Mouse (Mus musculus) stomach, postnatal 0 days (tissue): ENCODE data around the gene Skp2. TPM values are rescaled to one million over a fixed set of nuclear protein-coding genes. Genes with fewer than 3 reads are reported as not detected.
A peak's percentile ranks its signal among the peaks of the same experiment; 100 is the strongest.

Experiments
- ATAC-seq: fragments of 200-750 bp; cut with Nextera tagmentation; 2 replicates; pipeline ENCODE4 v1.8.0; 2017; ENCODE audit not compliant: low FRiP score, low TSS enrichment
- DNase-seq: peaks from one replicate; pipeline ENCODE4 v3.0.0-alpha.2; 2016; ENCODE audit warnings: low spot score
- H3K27ac ChIP-seq: fragments of 300-500 bp; sonication (generic); replicated peaks from 2 replicates; pipeline ENCODE4 v1.5.1; 2014; ENCODE audit warnings: mild to moderate bottlenecking, control low read depth
- H3K27me3 ChIP-seq: fragments of 300-500 bp; sonication (generic); 2 replicates; pipeline ENCODE4 v1.6.1; 2014; ENCODE audit warnings: low read length; ENCODE audit not compliant: control insufficient read depth, insufficient read depth
- H3K36me3 ChIP-seq: fragments of 300-500 bp; sonication (generic); 2 replicates; pipeline ENCODE4 v1.6.1; 2014; ENCODE audit warnings: low read length, mixed read lengths; ENCODE audit not compliant: control insufficient read depth, insufficient read depth
- H3K4me1 ChIP-seq: fragments of 300-500 bp; sonication (generic); replicated peaks from 2 replicates; pipeline ENCODE4 v1.6.1; 2014; ENCODE audit warnings: antibody characterized with exemption; ENCODE audit not compliant: control insufficient read depth, insufficient read depth
- H3K4me2 ChIP-seq: fragments of 300-500 bp; sonication (generic); replicated peaks from 2 replicates; pipeline ENCODE4 v1.6.1; 2014; ENCODE audit warnings: low read depth, mild to moderate bottlenecking, control low read depth, moderate library complexity
- H3K4me3 ChIP-seq: fragments of 300-500 bp; sonication (generic); 2 replicates; pipeline ENCODE4 v1.5.1; 2014; ENCODE audit warnings: low read depth, low read length, control low read depth
- H3K9ac ChIP-seq: fragments of 300-500 bp; sonication (generic); 2 replicates; pipeline ENCODE4 v1.6.1; 2014; ENCODE audit warnings: mild to moderate bottlenecking, low read length, control low read depth, mixed read lengths
- H3K9me3 ChIP-seq: fragments of 300-500 bp; sonication (generic); 2 replicates; pipeline ENCODE4 v1.6.1; 2016; ENCODE audit warnings: low read length; ENCODE audit not compliant: control insufficient read depth
- CTCF ChIP-seq: IDR thresholded peaks from 2 replicates; pipeline ENCODE4 v1.5.1; 2016; ENCODE audit warnings: antibody characterized with exemption, low read depth, mild to moderate bottlenecking, moderate library complexity
- EP300 ChIP-seq: optimal IDR thresholded peaks from 2 replicates; pipeline ENCODE3; 2016; ENCODE audit warnings: antibody characterized with exemption
- WGBS: fragments of 180-500 bp; shearing (Covaris S2); extraction: QIAGEN DNeasy Blood & Tissue Kit; methylation state at CpG from one replicate; pipeline ENCODE4 v1.1.7; 2014; 5-methylcytosine and 5-hydroxymethylcytosine counted together
- polyA plus RNA-seq: library from polyadenylated mRNA; unstranded; fragments of >200 nt; fragmentation: Nextera tagmentation; extraction: Ambion mirVana; gene quantifications from 2 replicates; pipeline ENCODE4 v1.2.1, GENCODE M21; 2015

The Skp2 gene
- polyA plus RNA-seq, 1 experiment from 2014 or later: 9.7 TPM

DNA sequence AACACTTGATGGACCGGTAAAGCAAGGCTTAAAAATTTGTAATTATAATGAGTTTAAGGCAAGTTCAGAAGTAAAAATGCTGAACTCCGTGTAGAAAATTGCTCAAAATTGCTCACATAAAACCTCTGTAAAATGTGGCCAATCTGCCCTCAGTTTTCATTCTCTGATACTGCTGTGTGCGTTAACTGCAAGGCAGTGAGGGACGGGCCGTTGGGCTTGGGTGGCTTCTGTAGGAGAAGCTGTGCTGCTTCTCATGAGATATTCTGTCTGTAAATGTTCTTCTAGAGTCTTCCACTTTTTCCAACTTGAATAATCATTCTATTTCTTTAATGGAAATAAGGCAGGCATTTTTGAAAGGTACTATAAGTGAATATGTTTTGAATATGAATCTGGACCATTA lies 75.6 kb downstream of the Skp2 start:
- no peaks in the 10 kb centered on the region for H3K36me3 ChIP-seq
- H3K9me3 ChIP-seq: no peaks in the 10 kb centered on the region
- H3K9ac ChIP-seq: no peak overlapping the region
- H3K4me1 ChIP-seq: peaks cover 2% of the 10 kb centered on the region; the same call in 1 of the 2 replicates
- DNase-seq: no peak
- no peak overlapping the region for H3K4me3 ChIP-seq
- no peak for TF ChIP-seq EP300
- no peak for TF ChIP-seq CTCF
- no peaks in the 10 kb centered on the region for H3K27me3 ChIP-seq
- H3K4me2 ChIP-seq: no peak overlapping the region
- 51% methylated on average over 5 of the region's 5 CpGs for WGBS
- no peak overlapping the region for H3K27ac ChIP-seq
- no peak for ATAC-seq

DNA sequence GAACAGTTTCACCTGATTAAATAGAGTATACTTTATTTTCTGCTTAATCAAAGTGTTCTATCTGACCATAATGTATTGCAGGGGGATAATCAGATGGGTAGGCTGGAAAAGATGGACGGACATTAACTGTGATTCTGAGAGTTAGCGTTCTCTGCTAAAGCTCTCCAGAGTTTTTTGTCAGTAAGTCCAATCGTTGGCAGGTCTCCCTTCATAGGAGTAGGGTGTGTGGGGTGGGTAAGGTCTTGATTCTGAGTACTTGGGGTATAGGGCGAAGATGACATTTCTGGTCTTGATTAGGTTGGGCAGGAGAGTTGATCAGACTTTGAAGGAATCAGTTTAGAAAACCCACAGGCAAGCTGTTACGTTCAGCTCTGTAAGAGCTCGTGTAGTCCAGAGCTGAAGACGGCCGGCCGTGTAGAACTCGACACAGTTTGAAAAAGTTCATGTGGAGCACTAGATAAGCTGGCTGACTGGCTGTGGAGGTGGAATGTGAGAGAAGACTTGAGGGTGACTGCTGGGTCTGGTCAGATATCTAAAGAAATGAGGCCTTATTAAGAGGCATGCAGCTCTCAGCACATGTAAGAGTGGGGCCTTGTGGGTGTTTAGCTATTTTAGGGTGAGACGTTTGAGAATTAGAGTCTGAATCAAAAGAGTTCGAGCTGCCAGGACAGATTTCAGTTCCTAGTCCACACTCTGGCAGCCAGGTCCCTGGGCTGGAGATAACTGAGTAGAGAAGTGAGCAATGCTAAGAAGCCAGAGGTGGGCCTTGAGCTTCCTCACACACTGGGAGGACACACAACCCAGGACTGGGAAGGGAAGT lies 76.5 kb downstream of the Skp2 start:
- no peak overlapping the region for H3K4me2 ChIP-seq

DNA sequence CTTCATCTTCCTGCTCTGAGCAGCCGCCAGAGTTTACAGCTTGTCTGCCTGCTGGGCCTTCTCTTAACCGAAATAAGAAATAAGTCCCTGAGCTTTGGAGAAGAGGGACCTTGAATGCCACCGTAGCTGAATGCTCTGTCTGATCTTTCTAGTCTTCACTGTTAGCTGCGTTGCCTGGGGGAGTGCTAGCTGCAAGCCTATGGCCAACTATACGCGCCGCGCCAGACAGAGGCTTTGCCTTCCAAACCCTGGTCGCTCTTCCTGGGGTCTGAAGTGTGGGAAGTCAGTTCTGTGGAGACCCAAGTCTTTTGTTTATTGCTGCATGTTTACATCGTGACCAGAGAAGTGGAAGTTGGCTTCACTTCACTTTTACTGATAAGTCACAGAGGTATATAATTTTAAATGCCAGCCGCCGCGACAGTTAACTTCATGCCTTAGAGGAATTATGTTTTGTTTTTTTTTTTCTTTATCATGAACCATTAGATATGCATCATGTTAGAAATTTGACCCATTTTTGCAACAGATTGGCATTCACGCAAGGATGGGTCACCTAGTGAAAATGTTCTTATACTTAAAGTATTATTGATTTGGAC lies 79.5 kb downstream of the Skp2 start:
- Histone ChIP-seq H3K36me3 (no peaks in the 10 kb centered on the region), H3K27me3 (no peaks in the 10 kb centered on the region), H3K4me1 (peaks cover 10% of the 10 kb centered on the region; the same call in 1 of the 2 replicates), H3K9me3 (no peaks in the 10 kb centered on the region), H3K9ac (no peak overlapping the region; the same call in 1 of the 2 replicates), H3K4me3 (no peak overlapping the region), H3K4me2 (no peak overlapping the region), H3K27ac (no peak overlapping the region)
- ATAC-seq (no peak), DNase-seq (no peak)
- TF ChIP-seq EP300 (no peak), CTCF (no peak)
- 55% methylated on average over 14 of the region's 14 CpGs for WGBS

More for the DNA sequence above, 76.5 kb downstream of the Skp2 start:
- H3K4me3 ChIP-seq: no peak overlapping the region
- peaks cover 5% of the 10 kb centered on the region; the same call in 1 of the 2 replicates for H3K4me1 ChIP-seq
- H3K27ac ChIP-seq: 0 out of 2 replicates have a peak overlapping the region, but pooled peaks have one; percentile 36
- no peak overlapping the region for H3K9ac ChIP-seq
- WGBS: 59% methylated on average over 12 of the region's 12 CpGs
- no peaks in the 10 kb centered on the region for H3K27me3 ChIP-seq
- TF ChIP-seq CTCF (no peak), EP300 (no peak)
- H3K9me3 ChIP-seq: no peaks in the 10 kb centered on the region
- ATAC-seq (0 out of 2 replicates have a peak, but pooled peaks have one; percentile 22), DNase-seq (peak; percentile 27)
- no peaks in the 10 kb centered on the region for H3K36me3 ChIP-seq

DNA sequence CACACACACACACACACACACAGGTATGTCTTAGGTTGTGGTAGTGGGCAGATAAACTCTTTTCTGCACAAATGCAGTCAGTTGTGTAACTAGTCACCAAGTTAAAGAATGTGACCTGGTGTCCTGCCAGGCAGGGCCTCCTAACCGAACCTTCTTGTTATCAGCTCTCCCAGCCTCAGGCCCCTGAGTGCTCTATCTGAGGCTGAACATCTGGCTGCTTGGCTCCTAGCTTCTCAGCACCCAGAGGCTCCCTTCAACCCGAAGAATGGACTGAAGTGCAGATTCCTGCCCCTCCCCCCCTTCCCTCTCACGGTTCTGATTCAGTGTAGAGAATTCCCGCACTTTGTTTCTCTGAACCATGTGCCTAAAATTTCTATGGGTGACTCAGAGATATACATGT lies 80.6 kb downstream of the Skp2 start:
- DNase-seq: peak; percentile 30
- WGBS: 10% methylated on average over 4 of the region's 4 CpGs
- no peak overlapping the region for H3K4me3 ChIP-seq
- H3K27me3 ChIP-seq: no peaks in the 10 kb centered on the region
- TF ChIP-seq CTCF: no peak
- TF ChIP-seq EP300: no peak
- H3K27ac ChIP-seq: no peak overlapping the region
- H3K9me3 ChIP-seq: no peaks in the 10 kb centered on the region
- H3K4me1 ChIP-seq: peaks cover 10% of the 10 kb centered on the region; the same call in 1 of the 2 replicates
- H3K9ac ChIP-seq: no peak overlapping the region
- no peak for ATAC-seq
- H3K4me2 ChIP-seq: no peak overlapping the region
- H3K36me3 ChIP-seq: no peaks in the 10 kb centered on the region

DNA sequence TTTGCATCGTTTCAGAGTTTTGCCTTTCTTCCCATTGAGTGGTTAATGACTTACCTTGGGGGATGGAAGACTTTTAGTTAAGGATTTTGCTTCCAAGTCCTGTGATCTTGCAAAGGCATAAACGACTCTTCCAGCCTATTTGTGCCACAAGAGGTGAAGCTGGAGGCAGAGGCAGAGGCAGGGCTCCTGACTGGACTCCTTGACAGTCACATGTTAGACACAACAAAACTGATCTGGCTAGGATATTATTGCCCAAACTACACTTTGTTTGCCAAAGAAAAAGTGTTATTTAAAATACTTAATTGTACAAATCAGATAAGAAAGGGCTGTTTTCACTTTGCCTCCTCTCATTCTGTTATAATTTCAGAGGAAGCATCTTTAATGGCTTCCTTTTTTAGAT lies 81.1 kb downstream of the Skp2 start:
- H3K27me3 ChIP-seq: no peaks in the 10 kb centered on the region
- H3K9ac ChIP-seq: no peak overlapping the region
- ATAC-seq: no peak
- H3K36me3 ChIP-seq: no peaks in the 10 kb centered on the region
- H3K4me1 ChIP-seq: peaks cover 10% of the 10 kb centered on the region; the same call in 1 of the 2 replicates
- no peak for DNase-seq
- TF ChIP-seq CTCF (no peak), EP300 (no peak)
- no peak overlapping the region for H3K27ac ChIP-seq
- H3K4me2 ChIP-seq: no peak overlapping the region
- WGBS: 24% methylated on average over 2 of the region's 2 CpGs
- H3K4me3 ChIP-seq: no peak overlapping the region
- H3K9me3 ChIP-seq: no peaks in the 10 kb centered on the region
